Mouse (Mus musculus): ENCODE measurements at regions not wholly inside any gene's neighbourhood (a gene's known extent, or its start where the extent isn't known, plus 50 kb on each side); places are given as distances from the start of the nearest gene placed in this dataset.

DNA sequence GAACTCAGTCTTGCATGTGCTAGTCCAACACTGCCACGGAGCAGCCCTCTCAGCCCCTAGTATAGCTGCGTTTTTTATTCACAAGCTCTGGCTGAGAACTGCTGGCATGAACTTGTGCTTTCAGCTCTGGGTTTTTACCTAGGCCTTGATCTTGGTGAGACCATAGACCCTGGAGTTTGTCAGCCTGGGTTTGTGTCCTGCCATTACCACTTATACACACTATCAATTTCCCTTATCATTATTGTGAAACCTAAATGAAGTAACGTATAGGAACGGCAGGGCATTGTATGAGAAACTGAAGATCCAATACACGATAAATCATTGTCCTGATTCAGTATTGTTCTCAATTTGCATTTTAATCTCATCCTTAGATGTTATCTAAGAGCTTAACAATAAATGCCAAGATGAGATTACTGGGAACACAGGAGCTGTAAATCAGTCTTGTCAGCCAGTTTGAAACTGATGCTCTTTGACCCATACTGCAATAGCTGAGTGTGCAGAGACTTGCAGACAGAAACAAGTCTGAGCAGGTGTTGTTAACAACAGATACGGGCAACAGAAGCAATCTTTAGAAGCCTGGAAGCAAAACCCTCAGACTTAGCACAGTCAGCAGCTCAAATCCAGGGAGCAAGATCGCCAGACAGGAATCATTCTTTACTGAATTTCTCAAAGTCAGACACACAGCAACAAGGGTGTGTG is 190.7 kb upstream of the Mctp2 start:
- Histone ChIP-seq H3K9ac (ENCODE audit: low read length) (no peak overlapping the region), H3K9me3 (ENCODE audit: control insufficient read depth, low read length) (no peaks in the 10 kb centered on the region), H3K36me3 (ENCODE audit: control insufficient read depth, insufficient read depth, low read length) (no peaks in the 10 kb centered on the region), H3K27ac (replicated peaks) (peak overlapping the region; percentile 58; the same call in 1 of the 2 replicates), H3K4me2 (replicated peaks; ENCODE audit: low read depth) (no peak overlapping the region), H3K4me1 (replicated peaks; ENCODE audit: control insufficient read depth, insufficient read depth) (no peaks in the 10 kb centered on the region), H3K27me3 (ENCODE audit: control insufficient read depth, insufficient read depth, low read length) (no peaks in the 10 kb centered on the region), H3K4me3 (ENCODE audit: low read depth, low read length) (no peak overlapping the region)
- no peak for TF ChIP-seq CTCF (IDR thresholded peaks at IDR 0.05; ENCODE audit: low read depth)
- peak; percentile 20 for TF ChIP-seq EP300 (optimal IDR thresholded peaks at IDR 0.05)
- DNase-seq (ENCODE audit: low spot score) = no peak
- ATAC-seq (ENCODE audit: low FRiP score, low TSS enrichment) = peak; percentile 24; the same call in 1 of the 2 replicates
- WGBS = 38% methylated on average over 7 of the region's 7 CpGs

DNA sequence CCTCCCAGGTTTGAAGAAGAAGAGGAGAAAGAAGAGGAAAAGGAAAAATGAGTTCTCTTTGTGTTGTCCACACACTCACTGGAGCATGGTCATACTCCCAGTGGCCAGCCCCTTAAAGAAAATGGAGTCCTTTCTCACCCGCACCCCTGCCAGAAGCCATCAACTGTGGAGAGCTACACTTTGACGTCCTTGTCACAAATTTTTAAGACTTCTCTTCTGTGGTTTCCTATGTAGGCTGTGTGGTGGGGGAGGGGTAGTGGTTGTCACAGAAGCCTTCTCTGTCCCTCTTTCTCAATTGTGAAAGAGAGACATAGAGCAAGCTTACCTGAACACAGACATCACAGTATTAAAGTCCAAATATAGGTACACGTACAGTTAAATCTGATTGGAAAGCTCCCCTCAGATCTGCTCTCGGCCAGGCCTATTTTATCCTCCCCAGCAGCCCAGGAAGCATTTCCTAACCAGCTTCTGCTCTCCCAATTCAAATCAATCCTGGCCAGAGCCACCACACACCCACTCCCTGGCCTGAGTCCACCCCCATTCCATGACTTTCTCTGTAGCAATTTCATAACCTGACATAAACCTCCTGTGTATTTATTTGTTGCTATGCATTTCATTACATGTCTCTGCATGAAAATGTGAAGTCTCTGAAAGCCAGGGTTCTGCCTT is 192.3 kb upstream of the Mctp2 start:
- 53% methylated on average over 4 of the region's 4 CpGs for WGBS
- no peak for DNase-seq (ENCODE audit: low spot score)
- Histone ChIP-seq H3K9ac (ENCODE audit: low read length) (no peak overlapping the region), H3K4me2 (replicated peaks; ENCODE audit: low read depth) (no peak overlapping the region), H3K4me3 (ENCODE audit: low read depth, low read length) (no peak overlapping the region), H3K9me3 (ENCODE audit: control insufficient read depth, low read length) (no peaks in the 10 kb centered on the region), H3K4me1 (replicated peaks; ENCODE audit: control insufficient read depth, insufficient read depth) (no peaks in the 10 kb centered on the region), H3K27ac (replicated peaks) (peak overlapping the region; percentile 40; the same call in 1 of the 2 replicates), H3K27me3 (ENCODE audit: control insufficient read depth, insufficient read depth, low read length) (no peaks in the 10 kb centered on the region), H3K36me3 (ENCODE audit: control insufficient read depth, insufficient read depth, low read length) (no peaks in the 10 kb centered on the region)
- TF ChIP-seq EP300 (optimal IDR thresholded peaks at IDR 0.05) (no peak), CTCF (IDR thresholded peaks at IDR 0.05; ENCODE audit: low read depth) (no peak)
- ATAC-seq (ENCODE audit: low FRiP score, low TSS enrichment) = no peak

DNA sequence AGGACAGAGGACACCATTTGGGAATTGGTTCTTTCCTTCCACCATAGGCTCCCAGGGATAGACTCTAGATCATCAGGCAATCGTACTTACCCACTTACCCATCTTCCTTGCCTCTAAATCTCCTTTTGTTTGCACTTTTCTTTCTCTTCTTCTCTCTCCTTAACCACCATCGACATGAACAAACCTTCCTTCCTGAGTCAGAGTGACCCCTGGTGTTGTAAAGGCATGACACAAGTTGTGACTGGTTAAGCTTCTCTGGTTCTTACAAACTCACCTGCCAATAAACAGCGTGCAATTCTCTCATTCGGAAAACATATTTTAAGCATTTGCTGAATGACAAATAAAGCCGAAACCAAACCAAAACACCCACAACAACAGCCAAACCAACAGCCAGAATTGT is 193.4 kb upstream of the Mctp2 start:
- TF ChIP-seq CTCF (IDR thresholded peaks at IDR 0.05; ENCODE audit: low read depth) = peak; percentile 52
- TF ChIP-seq EP300 (optimal IDR thresholded peaks at IDR 0.05) = no peak
- Histone ChIP-seq H3K4me2 (replicated peaks; ENCODE audit: low read depth) (no peak overlapping the region), H3K4me3 (ENCODE audit: low read depth, low read length) (no peak overlapping the region), H3K27me3 (ENCODE audit: control insufficient read depth, insufficient read depth, low read length) (no peaks in the 10 kb centered on the region), H3K9me3 (ENCODE audit: control insufficient read depth, low read length) (no peaks in the 10 kb centered on the region), H3K27ac (replicated peaks) (no peak overlapping the region), H3K36me3 (ENCODE audit: control insufficient read depth, insufficient read depth, low read length) (no peaks in the 10 kb centered on the region), H3K4me1 (replicated peaks; ENCODE audit: control insufficient read depth, insufficient read depth) (no peaks in the 10 kb centered on the region), H3K9ac (ENCODE audit: low read length) (no peak overlapping the region)
- ATAC-seq (ENCODE audit: low FRiP score, low TSS enrichment) (no peak), DNase-seq (ENCODE audit: low spot score) (no peak)
- WGBS = 68% methylated on average over 5 of the region's 5 CpGs

DNA sequence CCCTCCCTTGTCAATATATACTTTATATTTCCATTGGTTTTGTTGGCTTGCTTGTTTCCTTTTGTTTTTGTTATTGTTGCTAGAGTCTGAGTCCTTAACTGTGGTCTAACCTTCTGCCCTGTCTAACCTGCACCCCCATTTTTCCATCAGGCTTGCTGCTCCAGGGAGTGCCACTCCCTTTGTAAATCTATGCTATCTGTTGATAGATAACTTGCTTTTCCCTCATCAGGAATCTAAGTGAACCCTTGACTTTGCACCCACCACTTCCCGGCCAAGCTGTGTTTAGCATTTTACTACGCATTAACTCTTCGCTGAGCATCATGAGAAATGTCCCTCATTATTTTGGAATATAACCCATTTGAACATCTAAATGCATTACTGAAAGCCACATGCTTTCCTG is 193.8 kb upstream of the Mctp2 start:
- Histone ChIP-seq H3K27me3 (ENCODE audit: control insufficient read depth, insufficient read depth, low read length) (no peaks in the 10 kb centered on the region), H3K36me3 (ENCODE audit: control insufficient read depth, insufficient read depth, low read length) (no peaks in the 10 kb centered on the region), H3K4me1 (replicated peaks; ENCODE audit: control insufficient read depth, insufficient read depth) (no peaks in the 10 kb centered on the region), H3K9me3 (ENCODE audit: control insufficient read depth, low read length) (no peaks in the 10 kb centered on the region), H3K4me2 (replicated peaks; ENCODE audit: low read depth) (no peak overlapping the region), H3K4me3 (ENCODE audit: low read depth, low read length) (no peak overlapping the region), H3K27ac (replicated peaks) (no peak overlapping the region), H3K9ac (ENCODE audit: low read length) (no peak overlapping the region)
- TF ChIP-seq EP300 (optimal IDR thresholded peaks at IDR 0.05) (no peak), CTCF (IDR thresholded peaks at IDR 0.05; ENCODE audit: low read depth) (no peak)
- ATAC-seq (ENCODE audit: low FRiP score, low TSS enrichment) (no peak), DNase-seq (ENCODE audit: low spot score) (no peak)
- 56% methylated on average over 3 of the region's 3 CpGs for WGBS

DNA sequence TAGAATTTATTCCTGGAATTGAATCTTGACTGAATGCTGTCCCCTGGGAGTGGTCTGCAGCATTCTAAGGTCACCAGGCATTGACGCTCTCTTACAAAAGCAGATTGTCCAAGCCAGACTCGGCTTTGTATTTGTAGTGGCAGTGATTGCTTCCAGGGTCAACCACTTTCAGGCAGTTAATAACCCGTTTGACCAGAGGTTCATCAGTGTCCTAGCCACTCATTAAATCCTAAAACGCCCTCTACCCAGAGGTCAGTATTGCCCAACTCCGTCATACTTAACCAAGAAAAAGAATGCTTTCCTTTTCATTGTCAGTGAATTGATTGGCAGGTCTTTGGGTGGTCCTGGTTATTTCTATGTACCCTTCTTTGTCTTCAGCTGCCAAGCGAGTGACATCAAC is 194.6 kb upstream of the Mctp2 start:
- Histone ChIP-seq H3K36me3 (ENCODE audit: control insufficient read depth, insufficient read depth, low read length) (no peaks in the 10 kb centered on the region), H3K9ac (ENCODE audit: low read length) (no peak overlapping the region), H3K27me3 (ENCODE audit: control insufficient read depth, insufficient read depth, low read length) (no peaks in the 10 kb centered on the region), H3K4me3 (ENCODE audit: low read depth, low read length) (no peak overlapping the region), H3K4me1 (replicated peaks; ENCODE audit: control insufficient read depth, insufficient read depth) (no peaks in the 10 kb centered on the region), H3K9me3 (ENCODE audit: control insufficient read depth, low read length) (no peaks in the 10 kb centered on the region), H3K4me2 (replicated peaks; ENCODE audit: low read depth) (no peak overlapping the region), H3K27ac (replicated peaks) (no peak overlapping the region)
- 66% methylated on average over 6 of the region's 6 CpGs for WGBS
- ATAC-seq (ENCODE audit: low FRiP score, low TSS enrichment) (no peak), DNase-seq (ENCODE audit: low spot score) (no peak)
- TF ChIP-seq EP300 (optimal IDR thresholded peaks at IDR 0.05) = no peak
- no peak for TF ChIP-seq CTCF (IDR thresholded peaks at IDR 0.05; ENCODE audit: low read depth)

DNA sequence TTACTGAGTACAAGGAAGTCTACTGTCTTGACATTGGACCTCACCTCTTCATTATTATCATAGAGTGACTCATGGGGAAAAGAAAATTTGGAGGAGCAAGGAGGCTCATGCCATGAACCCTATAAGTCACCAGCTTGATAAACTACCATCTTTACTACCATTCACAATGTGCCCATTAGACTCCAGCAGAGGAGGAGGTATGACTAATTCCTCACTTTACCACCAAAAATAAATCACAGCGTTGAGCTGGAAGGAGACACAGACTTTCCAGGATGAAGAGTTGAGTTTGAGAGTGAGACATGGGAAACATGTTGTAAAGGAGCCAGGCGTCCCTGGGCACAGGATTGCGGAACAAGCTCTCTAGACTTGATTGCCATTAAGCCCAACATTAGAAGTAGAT is 195.0 kb upstream of the Mctp2 start:
- no peak overlapping the region for H3K9ac ChIP-seq (ENCODE audit: low read length)
- no peaks in the 10 kb centered on the region for H3K9me3 ChIP-seq (ENCODE audit: control insufficient read depth, low read length)
- H3K4me3 ChIP-seq (ENCODE audit: low read depth, low read length) = no peak overlapping the region
- H3K27ac ChIP-seq (replicated peaks) = no peak overlapping the region
- 79% methylated on average over 3 of the region's 3 CpGs for WGBS
- H3K4me1 ChIP-seq (replicated peaks; ENCODE audit: control insufficient read depth, insufficient read depth) = no peaks in the 10 kb centered on the region
- TF ChIP-seq CTCF (IDR thresholded peaks at IDR 0.05; ENCODE audit: low read depth) = no peak
- TF ChIP-seq EP300 (optimal IDR thresholded peaks at IDR 0.05) = no peak
- H3K36me3 ChIP-seq (ENCODE audit: control insufficient read depth, insufficient read depth, low read length) = no peaks in the 10 kb centered on the region
- no peak overlapping the region for H3K4me2 ChIP-seq (replicated peaks; ENCODE audit: low read depth)
- no peak for DNase-seq (ENCODE audit: low spot score)
- ATAC-seq (ENCODE audit: low FRiP score, low TSS enrichment) = no peak
- no peaks in the 10 kb centered on the region for H3K27me3 ChIP-seq (ENCODE audit: control insufficient read depth, insufficient read depth, low read length)
